Mouse (Mus musculus) liver, adult 2 months (tissue): ENCODE measurements around the gene Atp11b. TPM values are rescaled to one million over a fixed set of nuclear protein-coding genes. Genes with fewer than 3 reads are reported as not detected.

Experiments used
- DNase-seq: peaks from one replicate; pipeline ENCODE4 v3.0.0-alpha.2; 2011; ENCODE audit warnings: low read depth, low spot score; ENCODE audit errors: extremely low read depth
- H3K27ac ChIP-seq: fragments of 200-500 bp; replicated peaks from 2 replicates; pipeline ENCODE4 v1.5.1; 2012; ENCODE audit warnings: low read depth, mild to moderate bottlenecking, control low read depth, inconsistent platforms, low read length; ENCODE audit not compliant: insufficient read depth
- H3K27me3 ChIP-seq: fragments of 200-500 bp; 2 replicates; pipeline ENCODE4 v1.6.1; 2012; ENCODE audit warnings: mild to moderate bottlenecking, moderate library complexity, low read length, inconsistent platforms; ENCODE audit not compliant: control insufficient read depth, insufficient read depth
- H3K36me3 ChIP-seq: fragments of 200-500 bp; 2 replicates; pipeline ENCODE4 v1.6.1; 2012; ENCODE audit warnings: low read length, inconsistent platforms; ENCODE audit not compliant: control insufficient read depth, insufficient read depth
- H3K4me1 ChIP-seq: fragments of 200-500 bp; 2 replicates; pipeline ENCODE4 v1.6.1; 2011; ENCODE audit warnings: low read length; ENCODE audit not compliant: control insufficient read depth, insufficient read depth
- H3K4me3 ChIP-seq: fragments of 200-500 bp; 2 replicates; pipeline ENCODE4 v1.5.1; 2011; ENCODE audit warnings: low read depth, mild to moderate bottlenecking, control low read depth, low read length, moderate library complexity; ENCODE audit not compliant: insufficient read depth
- H3K79me2 ChIP-seq: fragments of 200-500 bp; 2 replicates; pipeline ENCODE4 v1.6.1; 2012; ENCODE audit warnings: inconsistent platforms, mild to moderate bottlenecking, low read length, moderate library complexity; ENCODE audit not compliant: control insufficient read depth, insufficient read depth
- H3K9ac ChIP-seq: fragments of 200-500 bp; 2 replicates; pipeline ENCODE4 v1.6.1; 2012; ENCODE audit warnings: low read depth, mild to moderate bottlenecking, control low read depth, inconsistent platforms, low read length
- CTCF ChIP-seq: fragments of 200-500 bp; IDR thresholded peaks from 2 replicates; pipeline ENCODE4 v1.5.1; 2011; ENCODE audit warnings: low read depth, low read length, control low read depth
- POLR2A ChIP-seq: fragments of 200-500 bp; IDR thresholded peaks from 2 replicates; pipeline ENCODE4 v1.6.1; 2011; ENCODE audit warnings: low read length, control low read depth; ENCODE audit not compliant: insufficient read depth; ENCODE audit errors: extremely low read depth
- WGBS: fragments of 180-500 bp; shearing (Covaris S2); methylation state at CpG from one replicate; pipeline ENCODE4 v1.1.7; 2018; 5-methylcytosine and 5-hydroxymethylcytosine counted together
- polyA plus RNA-seq: library from polyadenylated mRNA; depleted of rRNA; stranded (reverse); fragments of >200 nt; gene quantifications from 2 replicates; pipeline ENCODE4 v1.2.3, GENCODE M21; 2012
- total RNA-seq: library from RNA; depleted of rRNA; stranded (reverse); fragments of >200 nt; gene quantifications from 2 replicates; pipeline ENCODE4 v1.2.3, GENCODE M21; 2014

Gene Atp11b
- total and polyA plus RNA-seq, 2 experiments: 8.2 to 34.0 TPM

- no peak for TF ChIP-seq POLR2A
- no peak for TF ChIP-seq CTCF
- Histone ChIP-seq H3K4me1 (no peaks in the 10 kb centered on the region), H3K27ac (no peak overlapping the region), H3K79me2 (no peaks in the 10 kb centered on the region), H3K9ac (no peak overlapping the region), H3K27me3 (no peaks in the 10 kb centered on the region), H3K36me3 (no peaks in the 10 kb centered on the region), H3K4me3 (no peak overlapping the region)
- no peak for DNase-seq
Observed at GRCm38 (mm10) chr3:35732778-35733147, 21.1 kb upstream of the Atp11b start.

GRCm38 (mm10) chr3:35734509-35734908 lies 19.4 kb upstream of the Atp11b start:
- Histone ChIP-seq H3K36me3 (no peaks in the 10 kb centered on the region), H3K9ac (no peak overlapping the region), H3K79me2 (no peaks in the 10 kb centered on the region), H3K27me3 (no peaks in the 10 kb centered on the region), H3K27ac (no peak overlapping the region), H3K4me3 (no peak overlapping the region), H3K4me1 (no peaks in the 10 kb centered on the region)
- no peak for TF ChIP-seq POLR2A
- TF ChIP-seq CTCF: no peak
- no peak for DNase-seq
- 87% methylated on average over 4 of the region's 4 CpGs for WGBS

GRCm38 (mm10) chr3:35738071-35738470 lies 15.8 kb upstream of the Atp11b start:
- Histone ChIP-seq H3K4me3 (no peak overlapping the region), H3K27me3 (no peaks in the 10 kb centered on the region), H3K9ac (no peak overlapping the region), H3K27ac (no peak overlapping the region), H3K4me1 (no peaks in the 10 kb centered on the region), H3K36me3 (no peaks in the 10 kb centered on the region), H3K79me2 (no peaks in the 10 kb centered on the region)
- WGBS: 80% methylated on average over 3 of the region's 3 CpGs
- no peak for DNase-seq
- TF ChIP-seq POLR2A (no peak), CTCF (no peak)

- H3K36me3 ChIP-seq: no peaks in the 10 kb centered on the region
- 67% methylated on average over 4 of the region's 4 CpGs for WGBS
- DNase-seq: no peak
Observed at GRCm38 (mm10) chr3:35745010-35745409, 8.9 kb upstream of the Atp11b start.

GRCm38 (mm10) chr3:35746840-35747456 lies 7.0 kb upstream of the Atp11b start:
- 52% methylated on average over 9 of the region's 9 CpGs for WGBS
- Histone ChIP-seq H3K9ac (no peak overlapping the region), H3K36me3 (no peaks in the 10 kb centered on the region), H3K4me3 (no peak overlapping the region), H3K27ac (no peak overlapping the region), H3K4me1 (no peaks in the 10 kb centered on the region), H3K27me3 (no peaks in the 10 kb centered on the region), H3K79me2 (no peaks in the 10 kb centered on the region)
- no peak for DNase-seq
- TF ChIP-seq CTCF (no peak), POLR2A (no peak)

More at GRCm38 (mm10) chr3:35745010-35745409, 8.9 kb upstream of the Atp11b start:
- Histone ChIP-seq H3K4me1 (no peaks in the 10 kb centered on the region), H3K9ac (no peak overlapping the region), H3K79me2 (no peaks in the 10 kb centered on the region), H3K27ac (no peak overlapping the region), H3K4me3 (no peak overlapping the region), H3K27me3 (no peaks in the 10 kb centered on the region)
- TF ChIP-seq POLR2A: no peak

GRCm38 (mm10) chr3:35750286-35750685 lies 3.6 kb upstream of the Atp11b start:
- Histone ChIP-seq H3K9ac (no peak overlapping the region), H3K79me2 (no peaks in the 10 kb centered on the region), H3K4me3 (no peak overlapping the region), H3K4me1 (no peaks in the 10 kb centered on the region), H3K36me3 (no peaks in the 10 kb centered on the region), H3K27ac (no peak overlapping the region), H3K27me3 (no peaks in the 10 kb centered on the region)
- WGBS: 43% methylated on average over 5 of the region's 5 CpGs
- TF ChIP-seq POLR2A (no peak), CTCF (peak; percentile 57)
- peak; percentile 17 for DNase-seq
